Mouse (Mus musculus) bone marrow, adult 2 months (tissue): ENCODE measurements around the gene Gprc5b.

Experiments
- CTCF ChIP-seq: fragments of 200-500 bp; IDR thresholded peaks from 2 replicates; pipeline ENCODE4 v1.5.1; 2011; ENCODE audit warnings: low read length, control low read depth; ENCODE audit not compliant: control insufficient read depth, insufficient read depth
- POLR2A ChIP-seq: fragments of 200-500 bp; IDR thresholded peaks from 2 replicates; pipeline ENCODE4 v1.6.1; 2011; ENCODE audit warnings: low read depth, mild to moderate bottlenecking, control low read depth, low read length, borderline replicate concordance; ENCODE audit not compliant: control insufficient read depth

GRCm38 (mm10) chr7:118999857-119000256 lies 4.8 kb upstream of the Gprc5b start:
- no peak for TF ChIP-seq POLR2A
- TF ChIP-seq CTCF, result no peak
